Mouse (Mus musculus) cerebellum, adult 18-20 months (tissue): ENCODE data around the gene Ldhd.

Experiments used
- DNase-seq, 2 experiments: peaks; one replicate each; pipeline ENCODE4 v3.0.0; 2021

Gene Ldhd

DNA sequence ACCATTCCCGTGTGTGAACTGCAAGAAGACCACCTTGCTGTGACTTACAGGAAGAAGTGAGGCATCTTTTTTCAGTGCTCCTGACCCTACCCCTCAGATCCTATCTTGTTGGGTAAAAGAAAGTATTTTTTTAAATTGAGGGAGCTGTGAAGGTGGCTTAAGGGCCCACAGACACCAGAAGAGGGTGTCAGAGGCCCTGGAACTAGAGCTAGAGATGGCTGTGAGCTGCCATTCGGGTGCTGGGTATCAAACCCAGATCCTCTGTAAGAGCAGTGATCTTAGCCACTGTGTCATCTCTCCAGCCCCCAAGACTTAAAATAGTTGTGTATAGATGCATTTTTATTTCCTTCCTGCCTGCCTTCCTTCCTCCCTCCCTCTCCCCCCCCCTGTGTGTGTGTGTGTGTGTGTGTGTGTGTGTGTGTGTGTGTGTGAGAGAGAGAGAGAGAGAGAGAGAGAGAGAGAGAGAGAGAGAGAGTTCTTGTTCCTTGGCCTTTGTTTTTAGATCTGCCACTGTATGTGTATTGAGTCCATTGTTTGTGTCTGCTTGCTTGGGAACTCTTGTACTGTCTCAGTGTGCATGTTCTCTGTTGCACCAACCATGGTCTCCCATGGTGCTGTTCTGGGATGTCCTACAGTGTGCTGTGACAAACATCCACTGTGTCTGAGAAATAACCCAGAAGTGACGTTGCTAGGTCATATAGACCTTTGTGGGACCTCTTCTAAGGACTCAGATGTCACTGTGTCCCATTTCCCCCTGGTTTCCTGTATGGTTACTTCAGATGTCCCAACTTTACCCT is 35.9 kb downstream of the Ldhd start:
- DNase-seq: no peak

DNA sequence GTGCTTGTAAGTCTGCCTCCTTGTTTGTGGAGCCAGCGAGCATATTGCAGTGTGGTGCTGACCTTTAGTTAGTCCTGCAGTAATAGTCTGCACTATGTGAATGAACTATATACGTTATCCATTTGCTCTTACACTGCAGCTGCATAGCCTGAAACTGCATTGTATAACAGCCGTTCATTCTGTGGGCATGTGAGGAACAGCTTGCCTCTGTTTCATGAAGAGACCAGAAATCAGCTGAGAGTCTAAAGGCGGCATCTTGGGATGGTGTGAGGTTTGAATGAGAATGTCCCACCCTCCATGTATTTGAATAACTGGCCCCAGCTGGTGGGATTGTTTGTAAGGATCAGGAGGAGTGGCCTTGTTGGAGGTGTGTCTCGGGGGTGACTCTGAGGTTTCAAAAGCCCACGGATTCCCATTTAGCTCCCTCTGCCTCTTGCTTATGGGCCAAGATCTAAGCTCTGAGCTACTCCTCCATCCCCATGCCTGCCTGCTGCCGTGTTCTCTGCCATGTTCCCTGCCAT is 37.7 kb downstream of the Ldhd start:
- no peak for DNase-seq

- no peak for DNase-seq
Measured at GRCm38 (mm10) chr8:111591176-111591575, 39.0 kb downstream of the Ldhd start.

GRCm38 (mm10) chr8:111590214-111590613 is 40.0 kb downstream of the Ldhd start:
- no peak for DNase-seq

GRCm38 (mm10) chr8:111588336-111588735 is 41.8 kb downstream of the Ldhd start:
- DNase-seq: no peak

DNA sequence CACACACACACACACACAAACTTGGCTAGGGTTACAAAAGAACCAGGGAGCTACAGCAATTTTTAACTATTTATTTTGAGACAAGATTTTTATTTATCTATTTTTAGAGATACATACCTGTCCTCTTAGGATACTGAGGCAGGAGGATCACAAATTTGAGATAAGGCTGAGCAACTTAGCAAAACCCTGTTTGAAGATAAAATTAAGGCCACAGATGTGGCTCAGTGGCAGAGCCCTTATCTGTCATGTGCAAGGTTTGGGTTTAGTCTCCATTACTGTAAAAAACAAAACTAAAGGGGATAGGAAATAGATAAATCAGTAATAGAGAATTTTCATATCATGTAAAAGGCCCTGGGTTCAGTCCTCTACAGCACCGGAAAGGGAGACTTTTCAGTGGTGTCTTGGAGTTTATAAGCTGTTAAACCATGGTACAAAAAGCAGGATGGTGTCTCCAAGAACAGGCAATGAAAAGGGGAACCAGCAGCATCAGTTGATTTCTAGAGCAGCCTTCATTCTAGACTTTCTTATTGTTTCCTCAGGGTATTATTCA is 42.6 kb downstream of the Ldhd start:
- DNase-seq: no peak

- DNase-seq: no peak
Measured at GRCm38 (mm10) chr8:111584946-111585345, 45.2 kb downstream of the Ldhd start.

DNA sequence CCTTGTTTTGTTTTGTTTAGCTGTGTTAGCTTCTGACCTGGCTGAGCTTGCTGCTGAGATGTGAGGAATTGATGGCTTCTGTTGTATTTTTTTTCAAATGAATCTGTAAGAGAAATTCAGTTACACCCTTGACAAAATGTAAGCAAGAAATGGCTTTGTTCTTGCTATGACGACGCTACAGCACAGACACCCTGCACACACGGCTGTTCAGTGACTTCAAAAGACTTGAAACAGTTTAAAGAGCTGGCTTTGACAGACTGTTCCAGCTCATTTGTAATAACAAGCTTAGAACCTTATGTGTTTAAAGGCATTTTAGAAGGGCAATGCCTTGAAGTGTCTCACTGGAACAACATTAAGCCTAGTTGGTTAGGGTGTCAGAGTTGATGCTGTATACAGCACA is 47.8 kb downstream of the Ldhd start:
- DNase-seq: no peak

DNA sequence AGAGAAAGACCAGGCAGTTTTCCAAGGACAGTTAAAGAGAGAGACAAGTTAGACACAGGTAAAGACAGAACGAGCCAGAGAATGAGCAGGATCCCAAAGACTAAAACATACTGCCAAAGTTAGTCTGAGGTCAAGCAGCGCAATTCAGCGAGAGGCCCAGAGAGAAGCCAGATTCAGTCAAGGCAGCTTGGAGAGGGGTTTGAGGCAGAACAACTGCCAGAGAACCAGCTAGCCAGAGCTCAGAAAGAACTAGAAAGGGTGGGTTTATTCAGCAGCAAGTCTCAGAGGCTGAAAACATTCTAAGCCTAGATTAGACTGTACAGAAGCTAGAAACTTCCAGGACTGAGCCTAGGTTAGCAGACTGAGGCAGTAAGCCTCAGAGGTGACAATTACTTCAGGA is 49.9 kb downstream of the Ldhd start:
- DNase-seq: no peak

DNA sequence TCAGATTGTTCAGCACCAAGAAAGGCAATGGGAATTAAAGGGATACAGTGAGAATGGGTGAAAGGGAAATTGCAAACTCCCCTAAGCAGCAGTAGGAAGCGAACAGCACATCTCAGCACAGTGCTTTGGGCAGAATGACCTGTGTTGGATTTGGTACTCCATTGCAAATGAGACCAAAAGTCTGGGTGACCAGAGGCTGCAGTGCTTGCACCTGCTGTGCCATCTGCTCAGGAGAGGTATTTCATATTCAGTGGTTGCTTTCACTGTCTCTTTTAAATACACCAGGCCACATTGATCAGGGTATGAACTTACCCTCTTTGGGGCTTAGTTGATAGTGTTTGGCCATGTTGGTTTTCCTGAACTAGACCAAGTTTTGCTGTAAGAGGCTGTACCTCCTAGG is 50.9 kb downstream of the Ldhd start:
- peak; percentile 64 to 75 for DNase-seq

GRCm38 (mm10) chr8:111577880-111578533 is 52.2 kb downstream of the Ldhd start:
- DNase-seq: no peak

- no peak for DNase-seq
Measured at GRCm38 (mm10) chr8:111576501-111576900, 53.7 kb downstream of the Ldhd start.

DNA sequence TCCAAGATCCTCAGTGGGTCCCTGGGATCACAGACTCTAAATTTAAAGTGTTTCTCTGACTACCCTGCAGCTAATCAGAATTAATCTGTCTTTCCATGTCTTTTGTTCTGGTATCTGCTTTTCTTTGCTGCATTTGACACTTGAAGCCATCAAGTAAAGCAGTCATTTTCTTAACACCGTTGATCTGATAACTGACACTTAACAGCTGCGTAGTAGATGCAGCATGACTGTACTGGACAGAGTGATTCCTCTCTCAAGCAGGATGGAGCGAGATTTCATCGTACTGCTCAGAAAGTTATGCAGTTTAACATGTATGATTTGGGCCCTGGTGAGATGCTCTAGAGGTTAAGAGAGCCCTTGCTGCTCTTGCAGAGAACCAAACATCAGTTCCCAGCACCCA is 54.7 kb downstream of the Ldhd start:
- DNase-seq: no peak

- no peak for DNase-seq
Measured at GRCm38 (mm10) chr8:111574016-111574415, 56.2 kb downstream of the Ldhd start.
